ENCODE assay signal across 20 mouse cellular contexts in genomic region chr15:27321915-27322665, GRCm38 (mm10).
DNase-seq lines count a peak whose midpoint lies in the region; TF ChIP-seq lines count a peak whose summit lies in the region.
"Had no signal": no experiment of that assay in that cellular context is flagged by ENCODE, and none has a peak within 500 bp of the region (broad histone marks: within the 10 kb centered on the region; RNA-seq: fewer than 3 reads in every experiment).

No protein-coding gene starts in this region.

- no peaks in the 10 kb centered on the region for H3K79me2 ChIP-seq in myocyte (ENCODE audit: control insufficient read depth, insufficient read depth)

- H3K27me3 ChIP-seq in myocyte (ENCODE audit: control insufficient read depth, insufficient read depth, insufficient read length), result no peaks in the 10 kb centered on the region
- H3K27me3 ChIP-seq: hindbrain, embryonic 12.5 days; liver, embryonic 15.5 days; midbrain, embryonic 15.5 days had no signal

- H3K4me1 ChIP-seq in embryonic fibroblast, embryonic 13.5 days (ENCODE audit: control insufficient read depth, insufficient read depth, low read length), result no peaks in the 10 kb centered on the region
- H3K4me1 ChIP-seq: liver, embryonic 15.5 days had no signal

- H3K4me2 ChIP-seq in myocyte (ENCODE audit: low read depth), result peak overlapping the region; percentile 39
- H3K4me2 ChIP-seq: hindbrain, embryonic 12.5 days; limb, embryonic 13.5 days; liver, embryonic 15.5 days; midbrain, embryonic 15.5 days had no signal

- peak overlapping the region; percentile 10; the same call in 1 of the 2 replicates for H3K27ac ChIP-seq in embryonic fibroblast, embryonic 13.5 days (ENCODE audit: insufficient read depth, low read length)
- H3K27ac ChIP-seq: hindbrain, embryonic 12.5 days; limb, embryonic 13.5 days; liver, embryonic 15.5 days; midbrain, embryonic 15.5 days had no signal

- no peak for TF ChIP-seq CTCF in embryonic fibroblast, embryonic 13.5 days (IDR thresholded peaks at IDR 0.05; ENCODE audit: borderline replicate concordance, insufficient read depth, low read length)

- no peak for TF ChIP-seq POLR2A in embryonic fibroblast, embryonic 13.5 days (IDR thresholded peaks at IDR 0.05; ENCODE audit: low read depth, low read length)
- TF ChIP-seq POLR2A in myocyte (IDR thresholded peaks at IDR 0.05; ENCODE audit: insufficient read length, low read depth), result no peak

- H3K4me3 ChIP-seq in embryonic fibroblast, embryonic 13.5 days (ENCODE audit: insufficient read depth, low read length), result no peak overlapping the region
- no peak overlapping the region for H3K4me3 ChIP-seq in myocyte
- H3K4me3 ChIP-seq: hindbrain, embryonic 12.5 days; limb, embryonic 13.5 days; liver, embryonic 15.5 days; megakaryocyte, embryonic 14.5 days; midbrain, embryonic 15.5 days had no signal

- no peak overlapping the region for H3ac ChIP-seq in myocyte (ENCODE audit: control insufficient read depth, insufficient read length)

- DNase-seq in layer of hippocampus, adult 9-11 months, result peak; percentile 16
- DNase-seq in layer of hippocampus, postnatal 14 days (ENCODE audit: low spot score in 2 of 2), result no peak
- peak; percentile 20 for DNase-seq in 416B (ENCODE audit: low read depth)
- DNase-seq in adrenal gland, adult (ENCODE audit: inconsistent age in 2 of 2, low spot score in 1 of 2), result no peak
- no peak for DNase-seq in gastrocnemius, postnatal 10 days
- DNase-seq: adrenal gland, adult 8-10 months; cerebellum, adult 11 months; cerebellum, postnatal 25 days; gastrocnemius, postnatal 36 days; kidney, adult 9 months; retina, postnatal 1 day; thymus, postnatal 14 days had no signal

- H3K36me3 ChIP-seq in myocyte (ENCODE audit: control insufficient read depth, insufficient read depth), result no peaks in the 10 kb centered on the region
- H3K36me3 ChIP-seq: G1E; hindbrain, embryonic 12.5 days; limb, embryonic 13.5 days; liver, embryonic 15.5 days; midbrain, embryonic 15.5 days had no signal

TF ChIP-seq in myocyte, 11 proteins besides CTCF, POLR2A, EP300 and RAD21:
- TF ChIP-seq CEBPB (IDR thresholded peaks at IDR 0.05; ENCODE audit: insufficient read depth, poor library complexity, severe bottlenecking) (no peak), TCF12 (IDR thresholded peaks at IDR 0.05; ENCODE audit: insufficient read depth, poor library complexity, severe bottlenecking) (no peak), POLR2AphosphoS2 (IDR thresholded peaks at IDR 0.05; ENCODE audit: insufficient read length, low read depth) (no peak), MYOG (IDR thresholded peaks at IDR 0.05; ENCODE audit: control insufficient read depth in 1 of 3, insufficient read depth in 1 of 3, insufficient read length in 2 of 3, low read depth in 2 of 3) (no peak), USF1 (IDR thresholded peaks at IDR 0.05; ENCODE audit: low read depth) (no peak), TCF3 (IDR thresholded peaks at IDR 0.05; ENCODE audit: insufficient read length, low read depth) (no peak)

Comparison
In these comparisons a context has a peak if more than half of its experiments do, and no peak if none do; other contexts are left out.
1. DNase-seq: peak in layer of hippocampus, adult 9-11 months (single experiment) and 416B (single experiment); none in layer of hippocampus, postnatal 14 days (0 of 2), adrenal gland, adult (0 of 2) and gastrocnemius, postnatal 10 days (single experiment).